Mouse (Mus musculus): ENCODE measurements around the gene Mcam. TPM values are rescaled to one million over a fixed set of nuclear protein-coding genes. Genes with fewer than 3 reads are reported as not detected.

Mcam gene
- total RNA-seq, 2 experiments from 2014 or later: 18.8 to 21.8 TPM

Other genes starting within 250 kb of the Mcam start
- gene Thy1, start 91.1 kb upstream of the Mcam start, total RNA-seq (2021): 100 to 1,000 TPM; 644 to 646 TPM
- 10 to 100 TPM; 41.7 to 47.2 TPM for gene Usp2, start 67.4 kb upstream of the Mcam start, total RNA-seq (2021)
- 1 to 10 TPM in 1 of 2 experiments, not detected in 1; 2.4 TPM for gene Mfrp, start 32.7 kb upstream of the Mcam start, total RNA-seq (2021)
- gene C1qtnf5, start 27.2 kb upstream of the Mcam start, total RNA-seq (2021): 10 to 100 TPM; 16.0 to 17.6 TPM
- gene Gm49380, start 21.0 kb upstream of the Mcam start, total RNA-seq (2021): under 1 TPM in 1 of 2 experiments, not detected in 1; 0.43 TPM
- gene Rnf26, start 21.0 kb upstream of the Mcam start, total RNA-seq (2021): 10 to 100 TPM; 30.5 to 30.6 TPM
- 10 to 100 TPM; 55.1 to 58.4 TPM for gene Cbl, start 99.6 kb downstream of the Mcam start, total RNA-seq (2021)
- gene Ccdc153, start 106.2 kb downstream of the Mcam start, total RNA-seq (2021): 1 to 10 TPM; 7.2 to 9.2 TPM
- 1 to 10 TPM in 1 of 2 experiments, under 1 TPM in 1; 0.98 to 1.0 TPM for gene Pdzd3, start 117.0 kb downstream of the Mcam start, total RNA-seq (2021)
- 10 to 100 TPM; 11.5 to 11.6 TPM for gene Nlrx1, start 134.1 kb downstream of the Mcam start, total RNA-seq (2021)
- 10 to 100 TPM; 73.5 to 76.2 TPM for gene Abcg4, start 154.1 kb downstream of the Mcam start, total RNA-seq (2021)
- 10 to 100 TPM; 25.9 to 26.5 TPM for gene Hinfp, start 171.2 kb downstream of the Mcam start, total RNA-seq (2021)
- gene C2cd2l, start 185.8 kb downstream of the Mcam start, total RNA-seq (2021): 100 to 1,000 TPM; 108 to 115 TPM
- 10 to 100 TPM; 16.5 to 18.5 TPM for gene Dpagt1, start 191.6 kb downstream of the Mcam start, total RNA-seq (2021)
- gene H2afx, start 200.2 kb downstream of the Mcam start, total RNA-seq (2021): 10 to 100 TPM; 69.9 to 74.3 TPM
- gene Hmbs, start 209.8 kb downstream of the Mcam start, total RNA-seq (2021): 10 to 100 TPM; 18.9 to 32.5 TPM
- 10 to 100 TPM; 39.6 to 44.2 TPM for gene Vps11, start 227.2 kb downstream of the Mcam start, total RNA-seq (2021)
- 10 to 100 TPM; 87.6 to 89.7 TPM for gene Hyou1, start 245.0 kb downstream of the Mcam start, total RNA-seq (2021)

Measured in layer of hippocampus, postnatal 10 days (tissue).